Mouse (Mus musculus): ENCODE data around the gene Rnase4.

GRCm38 (mm10) chr14:51140342-51140741 lies 49.5 kb downstream of the Rnase4 start:
- no peak for TF ChIP-seq CTCF (IDR thresholded peaks at IDR 0.05; ENCODE audit: insufficient read depth, low read length)
- TF ChIP-seq POLR2A (IDR thresholded peaks at IDR 0.05; ENCODE audit: borderline replicate concordance, extremely low read depth, low read depth, low read length), result no peak
